Mouse (Mus musculus) cerebellum, adult 2 months (tissue): ENCODE results near the gene Asgr1.

Experiments
- CTCF ChIP-seq: fragments of 200-500 bp; IDR thresholded peaks from 2 replicates; pipeline ENCODE4 v1.5.1; 2011; ENCODE audit warnings: low read depth, mild to moderate bottlenecking, control low read depth, low read length, moderate library complexity, borderline replicate concordance; ENCODE audit not compliant: insufficient read depth
- POLR2A ChIP-seq: fragments of 200-500 bp; IDR thresholded peaks from 2 replicates; pipeline ENCODE4 v1.6.1; 2011; ENCODE audit warnings: low read length, control low read depth, borderline replicate concordance; ENCODE audit not compliant: insufficient read depth

DNA sequence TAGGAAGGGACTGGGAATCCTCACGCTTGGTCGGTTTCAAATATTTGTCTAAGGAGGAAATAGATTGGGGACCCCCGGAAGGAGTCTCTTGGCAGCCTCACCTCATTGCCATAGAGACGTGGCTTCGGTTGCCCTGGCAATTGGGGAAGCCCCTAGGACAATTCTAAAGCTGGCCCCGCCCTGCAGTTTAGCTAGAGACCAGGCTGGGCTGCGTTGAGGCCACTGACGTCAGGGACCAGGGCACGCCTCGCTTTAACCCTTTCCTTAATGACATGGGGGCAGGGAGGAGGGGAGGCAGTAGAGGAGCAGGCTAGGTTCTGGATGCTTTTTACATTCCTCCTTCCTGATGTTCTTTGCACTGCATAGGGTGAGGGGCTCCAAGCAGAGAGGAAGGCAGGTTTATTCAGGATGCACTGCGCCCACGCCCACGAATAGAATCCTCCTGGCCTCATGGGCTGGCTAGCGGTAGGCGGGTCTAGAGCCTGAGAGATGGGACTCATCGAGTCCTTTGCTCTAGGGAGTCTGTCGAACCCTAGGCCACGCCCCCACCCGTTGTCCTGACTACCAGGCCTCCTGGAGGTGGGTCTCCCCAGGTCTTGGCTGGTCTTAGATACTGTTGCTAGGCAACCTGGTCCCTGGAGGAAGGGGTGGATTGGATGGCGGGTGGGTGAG, 24.6 kb upstream of the Asgr1 start:
- TF ChIP-seq CTCF (no peak), POLR2A (no peak)
